Mouse (Mus musculus): ENCODE measurements around the gene F2rl2. TPM values are rescaled to one million over a fixed set of nuclear protein-coding genes. Genes with fewer than 3 reads are reported as not detected.

Gene F2rl2
- 0.07 TPM in 1 of 2 replicates, not detected in the other for total RNA-seq (2014; rRNA removed)
- 0.06 and 0.15 TPM in 2 replicates for polyA plus RNA-seq (2012; rRNA removed)

DNA sequence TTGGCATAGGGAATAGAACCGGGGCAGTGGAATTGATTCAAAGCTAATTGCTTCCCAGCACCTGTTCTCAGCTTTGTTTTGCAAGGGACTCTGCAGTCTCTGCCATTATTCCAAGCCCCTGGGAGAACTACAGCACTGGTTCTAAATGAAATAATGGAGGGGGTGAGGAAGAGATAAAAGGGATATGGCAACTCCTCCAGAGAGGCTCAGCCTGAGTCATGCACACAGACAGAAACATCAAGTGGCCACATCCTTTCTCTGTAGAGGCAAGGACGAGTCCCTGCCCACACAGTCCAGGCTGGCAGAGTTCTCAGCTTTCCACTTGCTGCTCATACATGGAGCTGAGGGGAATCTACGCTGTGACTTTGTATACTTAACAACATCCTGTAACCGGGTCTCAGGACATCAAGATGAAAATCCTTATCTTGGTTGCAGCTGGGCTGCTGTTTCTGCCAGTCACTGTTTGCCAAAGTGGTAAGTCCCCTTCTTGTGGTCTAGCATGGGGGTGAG is at the start of gene F2rl2:
F2rl2 (plus strand) TSS at position 200 of the 510 bp plus-strand sequence.
- TF ChIP-seq POLR2A (IDR thresholded peaks at IDR 0.05; ENCODE audit: extremely low read depth, insufficient read depth, low read length) (no peak), CTCF (IDR thresholded peaks at IDR 0.05; ENCODE audit: low read depth, low read length) (no peak)
- 73% methylated on average over 4 of the region's 4 CpGs for WGBS
- Histone ChIP-seq H3K79me2 (ENCODE audit: control insufficient read depth, insufficient read depth, low read length) (no peaks in the 10 kb centered on the region), H3K4me3 (ENCODE audit: insufficient read depth, low read depth, low read length) (no peak within 1 kb of the TSS), H3K9ac (ENCODE audit: low read depth, low read length) (no peak within 1 kb of the TSS), H3K36me3 (ENCODE audit: control insufficient read depth, insufficient read depth, low read length) (peaks cover 23% of the 10 kb centered on the region), H3K27me3 (ENCODE audit: control insufficient read depth, insufficient read depth, low read length) (no peaks in the 10 kb centered on the region), H3K27ac (replicated peaks; ENCODE audit: insufficient read depth, low read depth, low read length) (no peak within 1 kb of the TSS), H3K4me1 (ENCODE audit: control insufficient read depth, insufficient read depth, low read length) (no peaks in the 10 kb centered on the region)
- DNase-seq (ENCODE audit: extremely low read depth, low read depth, low spot score), result no peak

DNA sequence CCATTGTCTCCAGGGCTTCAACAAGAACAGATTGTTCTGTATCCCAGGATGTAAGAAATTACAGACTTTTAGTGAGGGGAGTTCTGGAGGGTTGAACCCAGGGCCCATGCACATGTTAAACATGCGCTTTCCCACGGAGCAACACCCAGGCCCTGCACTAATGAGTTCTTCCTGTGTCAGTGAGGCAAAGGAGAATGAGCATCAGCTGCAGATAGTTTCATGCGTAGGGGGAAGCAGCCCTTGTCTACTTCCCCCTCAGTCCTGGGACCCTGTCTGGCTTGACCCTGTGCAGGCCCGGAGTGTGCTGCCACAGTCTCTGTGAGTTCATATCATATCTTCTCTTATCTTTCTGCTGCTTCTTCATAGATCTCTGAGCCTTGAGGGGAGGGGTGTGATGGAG is 49.4 kb upstream of the F2rl2 start:
- Histone ChIP-seq H3K27ac (replicated peaks; ENCODE audit: insufficient read depth, low read depth, low read length) (peak overlapping the region; percentile 18; the same call in 1 of the 2 replicates), H3K36me3 (ENCODE audit: control insufficient read depth, insufficient read depth, low read length) (peaks cover 45% of the 10 kb centered on the region), H3K27me3 (ENCODE audit: control insufficient read depth, insufficient read depth, low read length) (no peaks in the 10 kb centered on the region), H3K4me3 (ENCODE audit: insufficient read depth, low read depth, low read length) (no peak overlapping the region), H3K9ac (ENCODE audit: low read depth, low read length) (no peak overlapping the region), H3K4me1 (ENCODE audit: control insufficient read depth, insufficient read depth, low read length) (peaks cover 13% of the 10 kb centered on the region), H3K79me2 (ENCODE audit: control insufficient read depth, insufficient read depth, low read length) (no peaks in the 10 kb centered on the region)
- no peak for DNase-seq (ENCODE audit: extremely low read depth, low read depth, low spot score)
- 79% methylated on average over 4 of the region's 4 CpGs for WGBS
- no peak for TF ChIP-seq CTCF (IDR thresholded peaks at IDR 0.05; ENCODE audit: low read depth, low read length)
- no peak for TF ChIP-seq POLR2A (IDR thresholded peaks at IDR 0.05; ENCODE audit: extremely low read depth, insufficient read depth, low read length)

DNA sequence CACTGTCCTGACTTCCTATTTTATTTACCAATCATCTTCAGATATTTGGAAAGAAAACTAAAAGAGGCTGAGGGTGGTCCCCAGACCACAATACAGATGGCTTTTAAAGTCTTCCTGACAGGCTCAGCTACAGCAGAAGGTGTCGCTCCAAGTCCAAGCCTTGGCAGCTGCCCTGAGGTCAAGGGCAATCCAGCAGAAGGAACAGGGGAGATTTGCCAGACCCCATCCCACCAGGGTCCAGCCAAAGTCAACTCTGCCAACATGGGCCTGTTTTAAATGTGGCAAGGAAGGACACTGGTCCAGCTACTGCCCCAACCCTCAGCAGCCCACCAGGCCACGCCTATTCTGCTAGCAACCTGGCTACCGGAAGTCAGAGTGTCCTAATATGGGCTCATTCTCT is 46.7 kb upstream of the F2rl2 start:
- no peak overlapping the region for H3K27ac ChIP-seq (replicated peaks; ENCODE audit: insufficient read depth, low read depth, low read length)
- TF ChIP-seq CTCF (IDR thresholded peaks at IDR 0.05; ENCODE audit: low read depth, low read length), result no peak
- DNase-seq (ENCODE audit: extremely low read depth, low read depth, low spot score), result no peak
- H3K27me3 ChIP-seq (ENCODE audit: control insufficient read depth, insufficient read depth, low read length), result no peaks in the 10 kb centered on the region
- peaks cover 10% of the 10 kb centered on the region for H3K4me1 ChIP-seq (ENCODE audit: control insufficient read depth, insufficient read depth, low read length)
- peaks cover 42% of the 10 kb centered on the region for H3K36me3 ChIP-seq (ENCODE audit: control insufficient read depth, insufficient read depth, low read length)
- no peak overlapping the region for H3K4me3 ChIP-seq (ENCODE audit: insufficient read depth, low read depth, low read length)
- no peak overlapping the region for H3K9ac ChIP-seq (ENCODE audit: low read depth, low read length)
- WGBS, result 90% methylated on average over 3 of the region's 3 CpGs
- H3K79me2 ChIP-seq (ENCODE audit: control insufficient read depth, insufficient read depth, low read length), result no peaks in the 10 kb centered on the region

DNA sequence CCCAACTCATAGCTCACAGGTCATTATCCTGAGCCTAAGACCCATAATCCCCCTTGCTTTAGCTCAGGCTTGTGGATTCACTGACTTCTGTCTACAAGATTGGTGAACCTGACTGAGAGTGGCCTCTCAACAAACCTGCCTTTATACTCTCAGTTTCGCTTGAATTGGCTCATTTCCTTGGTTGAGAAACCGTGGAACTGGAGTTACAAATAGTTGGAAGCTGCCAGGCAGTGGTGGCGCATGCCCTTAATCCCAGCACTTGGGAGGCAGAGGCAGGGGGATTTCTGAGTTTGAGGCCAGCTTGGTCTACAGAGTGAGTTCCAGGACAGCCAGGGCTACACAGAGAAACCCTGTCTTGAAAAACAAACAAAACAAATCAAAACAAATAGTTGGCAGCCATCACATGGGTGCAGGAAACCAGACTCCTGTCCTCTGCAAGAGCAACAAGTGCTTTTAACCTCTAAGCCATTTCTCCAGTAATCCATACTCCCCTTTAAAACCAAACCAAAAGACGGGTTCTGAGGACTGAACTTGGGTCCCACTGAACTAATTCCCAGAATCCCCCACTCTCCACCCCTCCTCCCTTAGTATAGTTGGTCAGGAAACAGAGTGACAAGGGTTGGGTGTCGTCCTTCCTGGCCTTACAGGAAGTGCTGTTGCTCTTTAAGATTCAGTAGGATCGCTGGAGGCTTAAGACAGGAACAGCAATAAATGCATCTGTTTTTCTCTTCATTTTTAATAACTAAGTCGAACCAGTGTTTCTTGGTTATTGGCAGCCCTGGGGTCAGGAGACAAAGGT is 44.6 kb upstream of the F2rl2 start:
- peaks cover 10% of the 10 kb centered on the region for H3K4me1 ChIP-seq (ENCODE audit: control insufficient read depth, insufficient read depth, low read length)
- H3K27ac ChIP-seq (replicated peaks; ENCODE audit: insufficient read depth, low read depth, low read length), result peak overlapping the region; percentile 54
- peaks cover 30% of the 10 kb centered on the region for H3K36me3 ChIP-seq (ENCODE audit: control insufficient read depth, insufficient read depth, low read length)
- no peak overlapping the region for H3K4me3 ChIP-seq (ENCODE audit: insufficient read depth, low read depth, low read length)
- DNase-seq (ENCODE audit: extremely low read depth, low read depth, low spot score), result peak; percentile 74
- 43% methylated on average over 7 of the region's 7 CpGs for WGBS
- TF ChIP-seq POLR2A (IDR thresholded peaks at IDR 0.05; ENCODE audit: extremely low read depth, insufficient read depth, low read length) (no peak), CTCF (IDR thresholded peaks at IDR 0.05; ENCODE audit: low read depth, low read length) (no peak)
- no peaks in the 10 kb centered on the region for H3K79me2 ChIP-seq (ENCODE audit: control insufficient read depth, insufficient read depth, low read length)
- no peak overlapping the region for H3K9ac ChIP-seq (ENCODE audit: low read depth, low read length)
- H3K27me3 ChIP-seq (ENCODE audit: control insufficient read depth, insufficient read depth, low read length), result no peaks in the 10 kb centered on the region

DNA sequence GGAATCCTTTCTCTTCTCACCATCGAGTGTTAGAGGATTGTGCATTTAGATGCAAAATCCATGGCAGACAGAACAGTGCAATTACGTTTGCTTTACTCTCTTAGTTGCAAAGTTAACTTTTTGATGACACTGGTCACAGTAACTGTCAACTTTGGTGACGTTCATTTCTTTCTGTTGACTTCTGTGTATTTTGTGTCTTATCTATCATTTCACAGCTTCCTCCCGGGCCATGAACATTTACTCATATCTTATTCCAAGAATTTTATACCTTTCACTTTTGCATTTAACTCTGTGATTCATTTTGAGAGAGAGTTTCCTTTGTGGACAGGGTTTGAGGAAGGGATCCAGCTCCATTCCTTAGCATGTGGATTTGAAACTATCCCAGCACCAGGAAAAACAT is 43.0 kb upstream of the F2rl2 start:
- H3K4me1 ChIP-seq (ENCODE audit: control insufficient read depth, insufficient read depth, low read length), result peaks cover 10% of the 10 kb centered on the region
- H3K27ac ChIP-seq (replicated peaks; ENCODE audit: insufficient read depth, low read depth, low read length), result no peak overlapping the region
- no peaks in the 10 kb centered on the region for H3K79me2 ChIP-seq (ENCODE audit: control insufficient read depth, insufficient read depth, low read length)
- no peak overlapping the region for H3K9ac ChIP-seq (ENCODE audit: low read depth, low read length)
- peaks cover 37% of the 10 kb centered on the region for H3K36me3 ChIP-seq (ENCODE audit: control insufficient read depth, insufficient read depth, low read length)
- TF ChIP-seq POLR2A (IDR thresholded peaks at IDR 0.05; ENCODE audit: extremely low read depth, insufficient read depth, low read length) (no peak), CTCF (IDR thresholded peaks at IDR 0.05; ENCODE audit: low read depth, low read length) (no peak)
- no peaks in the 10 kb centered on the region for H3K27me3 ChIP-seq (ENCODE audit: control insufficient read depth, insufficient read depth, low read length)
- 52% methylated on average over 4 of the region's 4 CpGs for WGBS
- no peak overlapping the region for H3K4me3 ChIP-seq (ENCODE audit: insufficient read depth, low read depth, low read length)
- no peak for DNase-seq (ENCODE audit: extremely low read depth, low read depth, low spot score)

DNA sequence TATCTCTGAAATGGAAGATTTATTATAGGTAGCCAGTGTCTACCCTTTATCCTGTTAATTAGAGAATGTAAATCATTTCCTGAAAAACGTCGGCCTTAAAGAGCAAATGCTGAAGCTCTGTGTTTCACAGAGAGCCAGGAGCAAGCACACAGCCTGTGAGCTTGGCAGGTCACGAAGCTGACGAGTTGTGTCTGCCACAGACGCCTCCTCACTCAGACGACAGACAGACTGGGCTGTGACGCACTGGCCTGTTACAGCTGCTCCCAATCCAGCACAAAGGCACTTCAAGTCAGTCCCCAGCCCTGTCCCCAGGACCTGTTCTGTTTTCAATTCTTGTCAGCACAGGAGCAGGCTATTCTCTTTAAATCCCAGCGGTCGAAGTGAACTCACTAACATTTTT is 41.4 kb upstream of the F2rl2 start:
- DNase-seq (ENCODE audit: extremely low read depth, low read depth, low spot score), result no peak
- Histone ChIP-seq H3K9ac (ENCODE audit: low read depth, low read length) (no peak overlapping the region), H3K36me3 (ENCODE audit: control insufficient read depth, insufficient read depth, low read length) (peaks cover 39% of the 10 kb centered on the region), H3K4me1 (ENCODE audit: control insufficient read depth, insufficient read depth, low read length) (peaks cover 10% of the 10 kb centered on the region), H3K27me3 (ENCODE audit: control insufficient read depth, insufficient read depth, low read length) (no peaks in the 10 kb centered on the region), H3K27ac (replicated peaks; ENCODE audit: insufficient read depth, low read depth, low read length) (no peak overlapping the region), H3K79me2 (ENCODE audit: control insufficient read depth, insufficient read depth, low read length) (no peaks in the 10 kb centered on the region), H3K4me3 (ENCODE audit: insufficient read depth, low read depth, low read length) (no peak overlapping the region)
- no peak for TF ChIP-seq CTCF (IDR thresholded peaks at IDR 0.05; ENCODE audit: low read depth, low read length)
- no peak for TF ChIP-seq POLR2A (IDR thresholded peaks at IDR 0.05; ENCODE audit: extremely low read depth, insufficient read depth, low read length)
- 81% methylated on average over 9 of the region's 9 CpGs for WGBS

All from liver, adult 2 months (tissue).